Mouse (Mus musculus) heart, postnatal 0 days (tissue): Measurements from ENCODE around the gene Gatb. TPM values are rescaled to one million over a fixed set of nuclear protein-coding genes. Genes with fewer than 3 reads are reported as not detected.

Experiments used
- ATAC-seq: fragments of 200-750 bp; cut with Nextera tagmentation; 2 replicates; pipeline ENCODE4 v1.8.0; 2017; ENCODE audit warnings: low read depth, moderate number of reproducible peaks, moderate library complexity; ENCODE audit not compliant: insufficient read depth
- DNase-seq: peaks from one replicate; pipeline ENCODE4 v3.0.0-alpha.2; 2016; ENCODE audit warnings: low spot score
- H3K27ac ChIP-seq: fragments of 300-500 bp; sonication (generic); 2 replicates; pipeline ENCODE4 v1.5.1; 2014; ENCODE audit warnings: low read depth, mild to moderate bottlenecking
- H3K27me3 ChIP-seq: fragments of 300-500 bp; sonication (generic); 2 replicates; pipeline ENCODE4 v1.6.1; 2014; ENCODE audit warnings: low read length, mixed read lengths; ENCODE audit not compliant: control insufficient read depth, insufficient read depth
- H3K36me3 ChIP-seq: fragments of 300-500 bp; sonication (generic); replicated peaks from 2 replicates; pipeline ENCODE4 v1.6.1; 2014; ENCODE audit warnings: low read length, mixed read lengths; ENCODE audit not compliant: control insufficient read depth, insufficient read depth
- H3K4me1 ChIP-seq: fragments of 300-500 bp; sonication (generic); 2 replicates; pipeline ENCODE4 v1.6.1; 2014; ENCODE audit warnings: antibody characterized with exemption; ENCODE audit not compliant: control insufficient read depth, insufficient read depth
- H3K4me2 ChIP-seq: fragments of 300-500 bp; sonication (generic); 2 replicates; pipeline ENCODE4 v1.6.1; 2014; ENCODE audit warnings: low read depth, mild to moderate bottlenecking, low read length, moderate library complexity
- H3K4me3 ChIP-seq: fragments of 300-500 bp; sonication (generic); 2 replicates; pipeline ENCODE4 v1.5.1; 2014; ENCODE audit warnings: low read depth, low read length
- H3K9ac ChIP-seq: fragments of 300-500 bp; sonication (generic); replicated peaks from 2 replicates; pipeline ENCODE4 v1.6.1; 2014; ENCODE audit warnings: low read depth, low read length, mixed read lengths
- H3K9me3 ChIP-seq: fragments of 300-500 bp; sonication (generic); replicated peaks from 2 replicates; pipeline ENCODE4 v1.6.1; 2016; ENCODE audit warnings: low read length; ENCODE audit not compliant: control insufficient read depth
- CTCF ChIP-seq: IDR thresholded peaks from 2 replicates; pipeline ENCODE4 v1.5.1; 2016; ENCODE audit warnings: antibody characterized with exemption, control low read depth, low read depth
- EP300 ChIP-seq: IDR thresholded peaks from 2 replicates; pipeline ENCODE4 v1.6.1; 2016; ENCODE audit warnings: antibody characterized with exemption, low read depth
- WGBS: fragments of 180-500 bp; shearing (Covaris S2); extraction: QIAGEN DNeasy Blood & Tissue Kit; methylation state at CpG from one replicate; pipeline ENCODE4 v1.1.7; 2014; 5-methylcytosine and 5-hydroxymethylcytosine counted together
- polyA plus RNA-seq: library from polyadenylated mRNA; unstranded; fragments of >200 nt; fragmentation: Nextera tagmentation; extraction: Ambion mirVana; gene quantifications from 2 replicates; pipeline ENCODE4 v1.2.1, GENCODE M21; 2015
- total RNA-seq: library from RNA; depleted of rRNA; stranded (reverse); fragments of >200 nt; gene quantifications from 2 replicates; pipeline ENCODE4 v1.2.3, GENCODE M21; 2014; ENCODE audit warnings: low replicate concordance

Gatb gene
- total and polyA plus RNA-seq, 2 experiments from 2014 or later: 27.9 to 40.3 TPM

GRCm38 (mm10) chr3:85601841-85602305, 28.0 kb downstream of the Gatb start:
- Histone ChIP-seq H3K4me3 (no peak overlapping the region), H3K4me2 (no peak overlapping the region), H3K36me3 (no peaks in the 10 kb centered on the region), H3K9me3 (no peaks in the 10 kb centered on the region), H3K4me1 (peaks cover 24% of the 10 kb centered on the region), H3K27me3 (no peaks in the 10 kb centered on the region), H3K27ac (peak overlapping the region; percentile 72), H3K9ac (0 out of 2 replicates have a peak overlapping the region, but pooled peaks have one; percentile 8)
- ATAC-seq: 0 out of 2 replicates have a peak, but pooled peaks have one; percentile 36
- no peak for DNase-seq
- TF ChIP-seq CTCF: no peak
- no peak for TF ChIP-seq EP300
- 11% methylated on average over 3 of the region's 3 CpGs for WGBS

- TF ChIP-seq EP300 (no peak), CTCF (no peak)
- ATAC-seq (no peak), DNase-seq (no peak)
- no peak overlapping the region for H3K4me2 ChIP-seq
- H3K9me3 ChIP-seq: no peaks in the 10 kb centered on the region
- 81% methylated on average over 1 of the region's 1 CpGs for WGBS
- no peak overlapping the region for H3K27ac ChIP-seq
- no peaks in the 10 kb centered on the region for H3K27me3 ChIP-seq
- H3K9ac ChIP-seq: no peak overlapping the region
- peaks cover 24% of the 10 kb centered on the region for H3K4me1 ChIP-seq
- no peak overlapping the region for H3K4me3 ChIP-seq
- H3K36me3 ChIP-seq: no peaks in the 10 kb centered on the region
Observed at GRCm38 (mm10) chr3:85603811-85604210, 29.9 kb downstream of the Gatb start.

GRCm38 (mm10) chr3:85606912-85607311, 33.0 kb downstream of the Gatb start:
- H3K9ac ChIP-seq: no peak overlapping the region
- H3K4me2 ChIP-seq: no peak overlapping the region
- peaks cover 13% of the 10 kb centered on the region for H3K4me1 ChIP-seq

GRCm38 (mm10) chr3:85607753-85608152, 33.8 kb downstream of the Gatb start:
- H3K27ac ChIP-seq: no peak overlapping the region
- no peak overlapping the region for H3K4me3 ChIP-seq
- DNase-seq (no peak), ATAC-seq (no peak)
- peaks cover 11% of the 10 kb centered on the region for H3K4me1 ChIP-seq
- WGBS: 90% methylated on average over 2 of the region's 2 CpGs
- no peak overlapping the region for H3K9ac ChIP-seq
- no peaks in the 10 kb centered on the region for H3K36me3 ChIP-seq
- no peak overlapping the region for H3K4me2 ChIP-seq
- no peak for TF ChIP-seq EP300
- TF ChIP-seq CTCF: no peak
- H3K9me3 ChIP-seq: no peaks in the 10 kb centered on the region
- H3K27me3 ChIP-seq: no peaks in the 10 kb centered on the region

More at GRCm38 (mm10) chr3:85606912-85607311, 33.0 kb downstream of the Gatb start:
- DNase-seq: no peak
- Histone ChIP-seq H3K27ac (no peak overlapping the region), H3K27me3 (no peaks in the 10 kb centered on the region), H3K4me3 (no peak overlapping the region), H3K9me3 (no peaks in the 10 kb centered on the region), H3K36me3 (no peaks in the 10 kb centered on the region)
- ATAC-seq: no peak
- no peak for TF ChIP-seq CTCF
- TF ChIP-seq EP300: no peak
- 76% methylated on average over 3 of the region's 3 CpGs for WGBS

- Histone ChIP-seq H3K36me3 (peaks cover 9% of the 10 kb centered on the region), H3K4me3 (no peak overlapping the region), H3K4me2 (no peak overlapping the region), H3K9ac (no peak overlapping the region), H3K27ac (no peak overlapping the region), H3K27me3 (no peaks in the 10 kb centered on the region), H3K9me3 (no peaks in the 10 kb centered on the region), H3K4me1 (no peaks in the 10 kb centered on the region)
- TF ChIP-seq EP300: no peak
- TF ChIP-seq CTCF: no peak
- DNase-seq: no peak
- no peak for ATAC-seq
- 97% methylated on average over 1 of the region's 1 CpGs for WGBS
Observed at GRCm38 (mm10) chr3:85616389-85616788, 42.5 kb downstream of the Gatb start.

- H3K4me3 ChIP-seq: no peak overlapping the region
- TF ChIP-seq CTCF (peak; percentile 38), EP300 (no peak)
- H3K36me3 ChIP-seq: peaks cover 9% of the 10 kb centered on the region; the same call in 1 of the 2 replicates
- H3K27me3 ChIP-seq: no peaks in the 10 kb centered on the region
- H3K9ac ChIP-seq: no peak overlapping the region
- ATAC-seq (no peak), DNase-seq (no peak)
- H3K4me1 ChIP-seq: no peaks in the 10 kb centered on the region
- H3K9me3 ChIP-seq: no peaks in the 10 kb centered on the region
- no peak overlapping the region for H3K27ac ChIP-seq
- 82% methylated on average over 6 of the region's 6 CpGs for WGBS
- H3K4me2 ChIP-seq: no peak overlapping the region
Observed at GRCm38 (mm10) chr3:85618885-85619284, 45.0 kb downstream of the Gatb start.
